Mouse (Mus musculus) myocyte (in vitro differentiated cells): ENCODE measurements at regions not wholly inside any gene's neighbourhood (a gene's known extent, or its start where the extent isn't known, plus 50 kb on each side); places are given as distances from the start of the nearest gene placed in this dataset.

Source experiments
- H3K27me3 ChIP-seq: one replicate; pipeline ENCODE4 v1.6.1; 2011; ENCODE audit not compliant: control insufficient read depth, insufficient read depth, insufficient read length
- H3K36me3 ChIP-seq: one replicate; pipeline ENCODE4 v1.6.1; 2011; ENCODE audit not compliant: control insufficient read depth, insufficient read depth
- H3K4me2 ChIP-seq: one replicate; pipeline ENCODE4 v1.6.1; 2011; ENCODE audit warnings: low read depth, control low read depth
- H3K4me3 ChIP-seq: one replicate; pipeline ENCODE4 v1.5.1; 2011; ENCODE audit warnings: mild to moderate bottlenecking, control low read depth, moderate library complexity
- H3K79me2 ChIP-seq: one replicate; pipeline ENCODE4 v1.6.1; 2011; ENCODE audit not compliant: control insufficient read depth, insufficient read depth
- H3ac ChIP-seq: one replicate; pipeline ENCODE4 v1.6.1; 2011; ENCODE audit not compliant: control insufficient read depth, insufficient read length
- CEBPB ChIP-seq: IDR thresholded peaks from 2 replicates; pipeline ENCODE4 v1.6.1; 2011; ENCODE audit warnings: mild to moderate bottlenecking, moderate library complexity; ENCODE audit not compliant: poor library complexity, insufficient read depth, severe bottlenecking
- E2F4 ChIP-seq: IDR thresholded peaks from one replicate; pipeline ENCODE4 v1.6.1; 2011; ENCODE audit warnings: mild to moderate bottlenecking, control low read depth, moderate library complexity; ENCODE audit not compliant: insufficient read depth
- MAX ChIP-seq: IDR thresholded peaks from one replicate; pipeline ENCODE4 v1.6.1; 2011; ENCODE audit warnings: low read depth, mild to moderate bottlenecking, control low read depth
- MYOD1 ChIP-seq, 3 experiments: IDR thresholded peaks; one replicate each; pipeline ENCODE4 v1.6.1; 2011; ENCODE audit warnings: control low read depth in 2 of 3, low read depth in 2 of 3, mild to moderate bottlenecking in 2 of 3, moderate library complexity in 1 of 3; ENCODE audit not compliant: insufficient read length in 2 of 3, control insufficient read depth in 1 of 3
- MYOG ChIP-seq, 3 experiments: IDR thresholded peaks; one replicate each; pipeline ENCODE4 v1.6.1; 2011; ENCODE audit warnings: control low read depth in 2 of 3, low read depth in 2 of 3, mild to moderate bottlenecking in 2 of 3; ENCODE audit not compliant: insufficient read length in 2 of 3, control insufficient read depth in 1 of 3, insufficient read depth in 1 of 3
- POLR2A ChIP-seq: IDR thresholded peaks from one replicate; pipeline ENCODE4 v1.6.1; 2011; ENCODE audit warnings: low read depth, mild to moderate bottlenecking, control low read depth, moderate library complexity; ENCODE audit not compliant: insufficient read length
- POLR2AphosphoS2 ChIP-seq: IDR thresholded peaks from one replicate; pipeline ENCODE4 v1.6.1; 2011; ENCODE audit warnings: low read depth, control low read depth; ENCODE audit not compliant: insufficient read length
- REST ChIP-seq: IDR thresholded peaks from one replicate; pipeline ENCODE4 v1.6.1; 2011; ENCODE audit warnings: mild to moderate bottlenecking, control low read depth, moderate library complexity; ENCODE audit not compliant: insufficient read depth, insufficient read length
- SRF ChIP-seq: IDR thresholded peaks from one replicate; pipeline ENCODE4 v1.6.1; 2011; ENCODE audit warnings: low read depth; ENCODE audit not compliant: control insufficient read depth, insufficient read length
- TCF12 ChIP-seq: IDR thresholded peaks from one replicate; pipeline ENCODE4 v1.6.1; 2011; ENCODE audit warnings: mild to moderate bottlenecking, control low read depth; ENCODE audit not compliant: poor library complexity, insufficient read depth, severe bottlenecking
- TCF3 ChIP-seq: IDR thresholded peaks from one replicate; pipeline ENCODE4 v1.6.1; 2011; ENCODE audit warnings: low read depth, control low read depth; ENCODE audit not compliant: insufficient read length
- USF1 ChIP-seq: IDR thresholded peaks from one replicate; pipeline ENCODE4 v1.6.1; 2011; ENCODE audit warnings: low read depth, mild to moderate bottlenecking, control low read depth, moderate library complexity

GRCm38 (mm10) chr1:89287136-89287795 lies 167.3 kb upstream of the Agap1 start:
- peaks cover 46% of the 10 kb centered on the region for H3K27me3 ChIP-seq

GRCm38 (mm10) chr1:89288001-89288400 lies 166.6 kb upstream of the Agap1 start:
- no peak overlapping the region for H3ac ChIP-seq
- no peak overlapping the region for H3K4me2 ChIP-seq
- H3K79me2 ChIP-seq = no peaks in the 10 kb centered on the region
- peaks cover 44% of the 10 kb centered on the region for H3K27me3 ChIP-seq
- H3K4me3 ChIP-seq = no peak overlapping the region
- TF ChIP-seq POLR2A = no peak
- TF ChIP-seq MAX = no peak
- no peak for TF ChIP-seq TCF3
- no peak for TF ChIP-seq REST
- TF ChIP-seq E2F4 = no peak
- no peak for TF ChIP-seq TCF12
- TF ChIP-seq CEBPB = no peak
- H3K36me3 ChIP-seq = no peaks in the 10 kb centered on the region

More at GRCm38 (mm10) chr1:89287136-89287795, 167.3 kb upstream of the Agap1 start:
- Histone ChIP-seq H3ac (no peak overlapping the region), H3K36me3 (no peaks in the 10 kb centered on the region), H3K4me2 (no peak overlapping the region), H3K4me3 (no peak overlapping the region), H3K79me2 (no peaks in the 10 kb centered on the region)
- no peak for TF ChIP-seq REST
- TF ChIP-seq USF1 = no peak

GRCm38 (mm10) chr1:89288921-89289320 lies 165.7 kb upstream of the Agap1 start:
- no peaks in the 10 kb centered on the region for H3K79me2 ChIP-seq
- H3K27me3 ChIP-seq = peaks cover 35% of the 10 kb centered on the region
- H3K4me2 ChIP-seq = no peak overlapping the region
- TF ChIP-seq MAX (no peak), SRF (no peak), POLR2A (no peak), POLR2AphosphoS2 (no peak), TCF3 (no peak), REST (no peak)
- H3ac ChIP-seq = no peak overlapping the region
- H3K36me3 ChIP-seq = no peaks in the 10 kb centered on the region
- no peak overlapping the region for H3K4me3 ChIP-seq

GRCm38 (mm10) chr1:89296691-89297090 lies 157.9 kb upstream of the Agap1 start:
- no peak for TF ChIP-seq MAX
- TF ChIP-seq E2F4 = no peak
- no peak for TF ChIP-seq USF1
- no peak for TF ChIP-seq MYOG (IDR thresholded peaks at IDR 0.05; ENCODE audit: control insufficient read depth in 1 of 3, insufficient read depth in 1 of 3, insufficient read length in 2 of 3, low read depth in 2 of 3)
- TF ChIP-seq SRF = no peak
- no peak for TF ChIP-seq TCF3
- no peak for TF ChIP-seq TCF12
- TF ChIP-seq CEBPB = no peak
- TF ChIP-seq POLR2A = no peak
- no peak for TF ChIP-seq MYOD1 (IDR thresholded peaks at IDR 0.05; ENCODE audit: control insufficient read depth in 1 of 3, insufficient read length in 2 of 3, low read depth in 2 of 3)
- no peak for TF ChIP-seq REST
- no peak for TF ChIP-seq POLR2AphosphoS2
- Histone ChIP-seq H3K27me3 (peaks cover 19% of the 10 kb centered on the region), H3K36me3 (no peaks in the 10 kb centered on the region), H3ac (no peak overlapping the region), H3K4me3 (no peak overlapping the region), H3K79me2 (no peaks in the 10 kb centered on the region), H3K4me2 (no peak overlapping the region)

GRCm38 (mm10) chr1:89297766-89298165 lies 156.8 kb upstream of the Agap1 start:
- H3ac ChIP-seq = no peak overlapping the region
- peaks cover 19% of the 10 kb centered on the region for H3K27me3 ChIP-seq
- no peak overlapping the region for H3K4me2 ChIP-seq
- H3K79me2 ChIP-seq = no peaks in the 10 kb centered on the region
- H3K4me3 ChIP-seq = no peak overlapping the region
- no peaks in the 10 kb centered on the region for H3K36me3 ChIP-seq
- TF ChIP-seq TCF12 (no peak), POLR2A (no peak), CEBPB (no peak), USF1 (no peak), MYOG (IDR thresholded peaks at IDR 0.05; ENCODE audit: control insufficient read depth in 1 of 3, insufficient read depth in 1 of 3, insufficient read length in 2 of 3, low read depth in 2 of 3) (no peak), TCF3 (no peak), E2F4 (no peak), SRF (no peak), MYOD1 (IDR thresholded peaks at IDR 0.05; ENCODE audit: control insufficient read depth in 1 of 3, insufficient read length in 2 of 3, low read depth in 2 of 3) (no peak), POLR2AphosphoS2 (no peak), MAX (no peak), REST (no peak)
